Mouse (Mus musculus): ENCODE results near the gene Pex6.
"Not testable (repeated sequence)": the region's sequence is repeated elsewhere in the genome, so short reads cannot be mapped to it uniquely, and the experiment has no call there.

The Pex6 gene

GRCm38 (mm10) chr17:46735287-46735686 lies 24.0 kb downstream of the Pex6 start:
- DNase-seq (ENCODE audit: low read depth) = no peak

- peak; percentile 64 for DNase-seq (ENCODE audit: low read depth)
These were observed 24.9 kb downstream of the Pex6 start for GRCm38 (mm10) chr17:46736160-46736559.

- DNase-seq (ENCODE audit: low read depth) = no peak
These were observed 30.0 kb downstream of the Pex6 start for GRCm38 (mm10) chr17:46741305-46741704.

- no peak for DNase-seq (ENCODE audit: low read depth)
These were observed 31.7 kb downstream of the Pex6 start for GRCm38 (mm10) chr17:46742986-46743385.

GRCm38 (mm10) chr17:46745506-46745905 lies 34.2 kb downstream of the Pex6 start:
- no peak for DNase-seq (ENCODE audit: low read depth)

- DNase-seq (ENCODE audit: low read depth) = no peak
These were observed 36.0 kb downstream of the Pex6 start for GRCm38 (mm10) chr17:46747234-46747633.

GRCm38 (mm10) chr17:46747806-46748205 lies 36.5 kb downstream of the Pex6 start:
- DNase-seq (ENCODE audit: low read depth) = no peak

- DNase-seq (ENCODE audit: low read depth) = no peak
These were observed 38.0 kb downstream of the Pex6 start for GRCm38 (mm10) chr17:46749282-46749681.

- DNase-seq (ENCODE audit: low read depth) = no peak
These were observed 39.3 kb downstream of the Pex6 start for GRCm38 (mm10) chr17:46750580-46750979.

- DNase-seq (ENCODE audit: low read depth) = no peak
These were observed 40.0 kb downstream of the Pex6 start for GRCm38 (mm10) chr17:46751056-46751793.

- peak; percentile 99 for DNase-seq (ENCODE audit: low read depth)
These were observed 40.7 kb downstream of the Pex6 start, which contains the start of gene Cnpy3 for GRCm38 (mm10) chr17:46751794-46752556. Gene Cnpy3, minus strand, starts transcription at chr17:46752214.

- DNase-seq (ENCODE audit: low read depth) = no peak
These were observed 47.5 kb downstream of the Pex6 start for GRCm38 (mm10) chr17:46758753-46759152.

- DNase-seq (ENCODE audit: low read depth) = no peak
These were observed 52.3 kb downstream of the Pex6 start, which contains the start of gene Ptcra for GRCm38 (mm10) chr17:46763544-46763943. Gene Ptcra, minus strand, starts transcription at chr17:46763712.

GRCm38 (mm10) chr17:46764916-46765315 lies 53.7 kb downstream of the Pex6 start:
- not testable (repeated sequence) for DNase-seq (ENCODE audit: low read depth)

- no peak for DNase-seq (ENCODE audit: low read depth)
These were observed 56.6 kb downstream of the Pex6 start for GRCm38 (mm10) chr17:46767868-46768267.

GRCm38 (mm10) chr17:46770546-46770945 lies 59.3 kb downstream of the Pex6 start:
- DNase-seq (ENCODE audit: low read depth) = no peak

- DNase-seq (ENCODE audit: low read depth) = no peak
These were observed 59.8 kb downstream of the Pex6 start for GRCm38 (mm10) chr17:46771025-46771424.

GRCm38 (mm10) chr17:46771616-46772015 lies 60.4 kb downstream of the Pex6 start:
- no peak for DNase-seq (ENCODE audit: low read depth)

GRCm38 (mm10) chr17:46772038-46772403 lies 60.8 kb downstream of the Pex6 start:
- no peak for DNase-seq (ENCODE audit: low read depth)

- peak; percentile 83 for DNase-seq (ENCODE audit: low read depth)
These were observed 61.4 kb downstream of the Pex6 start, which contains the start of gene 2310039H08Rik for GRCm38 (mm10) chr17:46772404-46773277. Gene 2310039H08Rik, plus strand, starts transcription at chr17:46772635.

GRCm38 (mm10) chr17:46773278-46774130 lies 62.2 kb downstream of the Pex6 start:
- peak; percentile 46 for DNase-seq (ENCODE audit: low read depth)

Data from naive thymus-derived CD4-positive, alpha-beta T cell, adult 2 months (primary cell).